Mouse (Mus musculus) gastrocnemius, postnatal 25 days (tissue): ENCODE data around the gene Akap4. TPM values are rescaled to one million over a fixed set of nuclear protein-coding genes. Genes with fewer than 3 reads are reported as not detected.

ENCODE experiments used
- DNase-seq: peaks from one replicate; pipeline ENCODE4 v3.0.0; 2022
- long read RNA-seq, 2 experiments: library from polyadenylated mRNA; stranded (forward); transcript quantifications; one replicate each; pipeline ENCODE4 v2.0.0; 2021
- total RNA-seq, 2 experiments: library from RNA; stranded (reverse); gene quantifications; 1 replicate in 1 of 2; 2 replicates in 1 of 2; pipeline ENCODE4 v1.2.3; 2021

Gene Akap4
- total RNA-seq = not detected
- long read RNA-seq, experiment 1 = 0 reads
- long read RNA-seq, experiment 2 = 0 reads

DNA sequence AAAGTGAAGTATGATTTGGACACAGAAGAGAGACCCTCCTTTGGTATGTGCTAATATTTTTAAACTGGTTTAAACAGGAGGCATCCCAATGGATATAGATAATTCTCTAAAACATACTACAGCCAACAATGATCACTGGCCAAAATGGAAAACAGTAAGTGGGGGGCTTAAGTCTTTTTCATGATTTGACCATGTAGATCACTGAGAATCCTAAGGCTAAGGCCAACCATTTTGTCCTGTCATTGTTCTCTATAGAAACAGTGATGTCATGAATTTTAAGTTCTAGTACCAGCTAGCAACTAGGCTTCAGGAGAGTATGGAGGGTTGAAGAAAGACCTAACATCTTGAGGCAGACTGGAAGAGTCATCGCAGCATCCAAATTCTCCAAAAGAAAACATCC lies at the start of gene Akap4:
TSS of gene Akap4 (plus strand) at position 301 of the 400 bp plus-strand sequence.
- DNase-seq = no peak

DNA sequence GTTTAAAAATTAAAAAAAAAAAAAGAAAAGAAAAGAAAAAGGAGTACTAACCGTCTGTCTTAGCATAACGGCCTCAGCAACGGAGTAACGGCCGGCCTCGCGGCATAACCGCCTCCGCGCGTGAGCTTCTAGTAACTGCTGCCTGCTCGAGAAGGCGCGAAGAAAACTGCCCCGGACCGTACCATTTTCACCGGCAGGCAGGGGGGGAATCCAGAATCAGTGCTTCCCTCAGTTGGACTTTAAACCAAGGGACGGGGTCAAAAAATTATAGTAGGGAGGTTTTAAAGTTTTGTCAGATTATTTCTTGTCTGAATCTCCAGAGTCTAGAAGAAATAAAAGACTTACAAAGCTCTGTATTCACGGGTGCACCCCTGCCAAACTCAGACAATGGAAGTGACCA lies 25.8 kb upstream of the Akap4 start, which contains the start of gene Ccnb3:
TSS of gene Ccnb3 (minus strand) at position 101 of the 400 bp plus-strand sequence.
- no peak for DNase-seq

DNA sequence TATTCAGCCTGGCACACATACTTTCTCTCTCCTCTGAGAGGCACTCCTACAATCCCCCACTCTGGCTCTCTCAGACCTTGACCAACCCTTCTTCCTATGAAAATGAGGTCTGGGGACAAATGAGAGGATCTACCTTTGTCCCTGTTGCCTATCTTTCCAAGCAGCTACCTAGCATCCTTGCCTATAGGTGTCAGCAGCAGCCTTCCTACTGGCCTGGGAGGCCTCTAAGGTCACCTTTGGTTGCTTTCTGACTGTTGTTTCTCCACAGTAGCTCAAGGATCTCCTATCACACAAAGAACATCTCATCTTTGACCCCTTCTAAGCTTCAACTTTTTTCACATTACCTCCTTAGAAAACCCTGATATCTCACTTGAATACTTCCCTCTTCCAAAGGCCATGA lies 10.3 kb upstream of the Akap4 start:
- DNase-seq = no peak

DNA sequence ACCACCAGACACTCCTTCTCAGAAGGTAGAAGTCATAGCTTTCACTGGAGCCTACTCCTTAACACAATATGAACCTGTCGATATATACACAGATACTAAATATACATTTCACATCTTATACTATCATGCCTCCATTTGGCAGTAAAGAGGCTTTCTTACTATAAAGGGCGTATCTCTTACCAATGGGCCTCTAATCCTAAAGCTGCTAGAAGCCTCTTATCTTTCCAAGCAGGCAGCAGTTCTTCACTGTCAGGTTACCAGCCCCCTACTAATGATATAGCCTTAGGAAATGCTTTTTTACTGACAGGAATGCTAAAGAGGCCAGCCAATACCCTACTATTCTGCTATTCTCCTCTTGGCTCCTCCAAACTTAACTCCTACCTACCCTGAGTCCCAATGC lies 9.7 kb upstream of the Akap4 start:
- DNase-seq = no peak

DNA sequence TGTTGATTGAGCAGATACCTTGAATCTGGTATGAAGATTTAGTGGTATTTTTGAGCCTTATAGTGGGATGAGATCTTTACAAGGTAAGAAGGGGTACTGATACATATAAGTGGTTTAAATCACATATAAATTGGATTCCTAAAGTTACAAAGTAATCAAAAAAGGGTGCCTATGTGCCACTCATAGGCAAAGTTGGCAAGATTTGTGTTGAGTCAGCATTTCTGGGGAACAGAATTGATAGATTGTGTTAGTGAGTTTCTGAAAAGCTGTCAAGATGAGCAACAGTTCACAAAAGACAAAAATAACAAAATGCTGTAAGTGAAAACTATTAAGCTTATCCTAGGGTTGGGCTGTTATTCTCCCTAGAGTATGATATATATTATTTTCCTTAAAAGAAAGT lies 3.2 kb upstream of the Akap4 start:
- DNase-seq = no peak

DNA sequence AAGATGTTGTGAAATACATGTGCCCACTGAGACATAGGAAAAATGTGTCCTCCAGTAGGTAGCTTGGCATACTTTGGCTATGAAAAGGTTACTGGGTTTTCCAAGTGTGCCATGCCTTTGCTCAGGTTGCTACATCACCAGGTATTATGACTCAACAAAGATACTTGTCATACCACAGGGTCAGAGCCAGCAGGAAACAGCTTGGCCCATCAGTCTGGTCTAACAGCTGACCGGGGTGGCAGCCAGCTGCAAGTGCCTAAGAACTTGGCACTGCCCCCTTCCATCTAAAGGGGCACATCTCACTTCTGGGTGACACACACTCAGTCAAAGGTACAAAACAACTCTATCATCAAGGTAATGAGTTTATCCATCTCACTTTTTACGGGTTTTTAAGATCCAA lies 683 bp downstream of the Akap4 start:
- no peak for DNase-seq

DNA sequence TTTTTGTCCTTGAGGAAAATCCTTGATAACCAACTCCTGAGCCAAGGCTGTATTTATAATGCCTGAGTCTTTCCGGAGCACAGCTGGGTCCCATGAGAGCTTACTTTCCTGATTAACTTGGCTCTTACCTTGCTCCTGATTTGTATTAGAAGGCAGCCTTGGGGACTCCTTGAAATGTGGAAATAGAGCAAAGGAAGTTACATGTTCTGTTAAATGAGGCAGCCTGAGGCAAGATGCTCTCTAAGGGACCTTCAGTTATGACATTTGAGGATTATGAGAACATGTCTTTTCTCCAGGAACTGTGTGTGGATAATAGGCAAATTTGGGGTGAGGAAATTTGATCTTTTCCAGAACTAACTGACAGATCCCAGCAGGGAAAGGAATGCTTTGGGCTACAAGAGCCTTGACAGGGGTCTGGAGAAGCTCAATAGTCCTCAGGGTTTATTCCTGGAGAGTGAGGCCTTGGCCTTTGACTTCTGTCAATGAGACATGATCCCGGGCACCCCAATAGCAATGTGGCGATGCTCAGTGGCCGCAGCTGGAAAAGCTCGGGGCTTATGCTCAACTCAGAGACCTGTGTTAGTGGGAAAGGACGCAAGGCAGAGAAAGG lies 12.6 kb downstream of the Akap4 start:
- no peak for DNase-seq

DNA sequence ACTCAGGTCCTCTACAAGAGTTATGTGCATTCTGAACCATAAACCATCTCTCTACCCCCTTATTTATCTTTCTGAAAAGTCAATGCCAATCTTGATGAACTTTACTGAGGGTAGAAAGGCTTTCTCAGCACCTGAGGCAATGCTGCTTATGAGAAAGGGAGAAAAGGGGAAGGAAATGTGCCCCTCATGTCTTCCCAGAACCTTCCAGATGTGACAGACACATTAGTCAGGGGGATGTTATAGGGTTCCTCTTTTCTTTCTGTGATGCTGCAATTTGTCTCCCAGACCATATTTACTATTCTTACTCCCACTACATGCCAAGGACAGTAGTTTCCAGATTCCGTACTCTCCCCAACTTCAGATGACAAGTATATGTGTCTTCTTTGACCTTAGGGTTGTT lies 18.6 kb downstream of the Akap4 start:
- no peak for DNase-seq

DNA sequence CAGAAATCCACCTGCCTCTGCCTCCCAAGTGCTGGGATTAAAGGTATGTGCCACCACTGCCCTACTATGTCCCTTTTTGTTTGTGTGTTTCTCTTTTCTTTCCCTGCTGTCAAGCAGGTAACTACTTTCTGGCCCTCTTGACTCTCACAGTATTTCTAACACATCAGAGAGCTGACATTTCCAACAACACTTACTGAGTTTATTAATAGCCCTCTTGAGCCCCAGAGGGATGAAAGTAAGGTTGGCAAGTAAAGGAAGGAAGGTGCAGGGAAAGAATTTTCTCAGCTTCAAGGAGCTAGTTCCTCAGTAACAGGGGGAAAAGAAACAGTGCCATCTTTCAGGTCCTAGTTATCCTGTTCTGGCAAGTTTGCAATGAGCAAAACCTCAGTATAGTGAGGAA lies 23.0 kb downstream of the Akap4 start:
- DNase-seq = no peak

DNA sequence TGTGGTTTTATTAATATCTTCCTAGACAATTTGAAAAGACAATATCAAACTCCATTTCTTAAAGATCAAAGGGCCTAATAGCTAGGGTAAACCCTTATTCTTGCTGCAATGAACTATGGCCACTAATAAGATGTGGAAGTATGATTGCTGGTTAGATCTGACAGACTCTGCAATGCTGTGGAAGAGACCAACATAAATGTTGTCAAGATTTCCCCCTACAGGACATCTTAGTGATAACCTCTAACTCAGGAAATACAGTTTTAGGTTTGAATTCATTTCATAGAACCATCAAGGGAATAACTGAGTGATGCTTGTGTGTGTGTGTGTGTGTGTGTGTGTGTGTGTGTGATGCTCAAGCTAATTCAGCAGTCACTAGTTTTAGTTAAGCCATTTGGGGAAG lies 35.0 kb downstream of the Akap4 start:
- DNase-seq = no peak

DNA sequence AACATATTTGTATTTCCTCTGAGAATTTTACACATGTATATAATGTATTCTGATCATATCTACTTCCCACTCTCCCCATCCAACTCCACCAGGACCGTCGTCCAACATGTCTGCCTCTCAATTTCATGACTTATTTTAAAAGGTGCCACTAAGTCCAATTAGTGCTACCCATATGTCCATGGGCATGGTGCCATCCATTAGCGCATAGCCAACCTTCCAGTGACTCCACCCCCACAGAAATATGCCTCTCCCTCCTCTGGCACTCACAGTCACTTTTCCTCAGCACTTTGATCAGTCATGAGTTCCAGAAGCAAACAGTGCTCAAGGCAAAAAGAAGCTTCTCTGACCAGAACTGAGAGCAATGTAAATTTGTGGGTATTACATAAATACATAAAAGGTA lies 47.6 kb downstream of the Akap4 start:
- DNase-seq = no peak

DNA sequence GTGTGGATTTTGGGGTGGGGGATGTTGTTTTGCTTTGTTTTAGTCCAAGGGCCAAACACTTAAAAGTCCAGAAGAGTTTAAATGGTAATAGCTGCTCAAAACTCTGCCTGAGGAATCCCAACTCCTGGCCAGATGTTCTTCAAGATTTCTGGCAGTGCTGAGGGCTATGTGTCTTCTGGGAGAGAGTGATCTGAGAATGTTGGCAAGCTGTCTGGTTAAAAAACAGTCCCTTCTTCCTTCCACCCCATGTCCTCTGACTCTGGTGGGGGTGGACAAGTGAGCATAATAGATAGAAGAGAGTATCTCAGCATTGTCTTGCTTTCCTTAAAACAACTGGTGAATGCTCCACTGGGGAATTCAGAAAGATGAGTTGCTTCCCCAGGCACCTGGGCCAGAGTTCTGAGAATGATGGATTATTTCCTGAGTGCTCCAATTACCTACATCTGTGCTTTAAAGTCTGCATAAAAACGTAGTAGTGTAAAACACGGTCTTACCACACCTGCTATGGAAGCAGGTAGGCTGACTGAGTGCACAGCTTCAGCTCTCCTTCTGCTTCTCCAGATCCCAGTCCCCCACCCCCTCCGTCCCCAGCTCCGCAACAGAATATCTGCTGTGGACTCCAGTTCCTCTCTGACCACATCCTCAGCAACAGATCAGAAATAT lies 54.4 kb downstream of the Akap4 start:
- peak; percentile 16 for DNase-seq

Other genes starting within 250 kb of the Akap4 start
- gene Ccnb3, start 25.9 kb upstream of the Akap4 start, total RNA-seq = under 1 TPM in 1 of 2 experiments, not detected in 1; 0.05 TPM